Mouse (Mus musculus) CH12.LX (cell line): ENCODE measurements around the gene Spata13. TPM values are rescaled to one million over a fixed set of nuclear protein-coding genes. Genes with fewer than 3 reads are reported as not detected.

Source experiments
- DNase-seq: peaks from one replicate; pipeline ENCODE4 v3.0.0-alpha.2; 2013; ENCODE audit errors: extremely low read depth
- H3K27ac ChIP-seq: 2 replicates; pipeline ENCODE4 v1.5.1; 2012; ENCODE audit warnings: low read depth, mild to moderate bottlenecking, control low read depth, moderate library complexity; ENCODE audit not compliant: insufficient read depth
- H3K27me3 ChIP-seq: replicated peaks from 2 replicates; pipeline ENCODE3; 2012; ENCODE audit warnings: inconsistent platforms
- H3K36me3 ChIP-seq, 2 experiments: replicated peaks in 1 of 2; 2 replicates each; pipeline versions ENCODE3 to v1.6.1; 2012; ENCODE audit warnings: inconsistent platforms in 1 of 2, low read length in 1 of 2, mild to moderate bottlenecking in 1 of 2, mixed read lengths in 1 of 2, moderate library complexity in 1 of 2; ENCODE audit not compliant: control insufficient read depth in 1 of 2, insufficient read depth in 1 of 2
- H3K4me1 ChIP-seq, 2 experiments: 2 replicates each; pipeline ENCODE4 v1.6.1; 2012; ENCODE audit warnings: inconsistent platforms in 1 of 2, moderate library complexity in 1 of 2; ENCODE audit not compliant: insufficient read depth in 2 of 2, control insufficient read depth in 1 of 2
- H3K4me2 ChIP-seq: 2 replicates; pipeline ENCODE4 v1.6.1; 2012; ENCODE audit warnings: low read depth, mild to moderate bottlenecking, control low read depth; ENCODE audit not compliant: poor library complexity, insufficient read depth, severe bottlenecking
- H3K4me3 ChIP-seq, 3 experiments: fragments of 150-350 bp in 1 of 3; sonication (generic) in 1 of 3; replicated peaks in 1 of 3; 2 replicates each; pipeline versions ENCODE3 to v1.5.1; 2011 to 2012; ENCODE audit warnings: low read depth in 2 of 3, low read length in 2 of 3, mild to moderate bottlenecking in 2 of 3, moderate library complexity in 2 of 3, control low read depth in 1 of 3, improper control_type of control experiment in 1 of 3, inconsistent platforms in 1 of 3, mixed read lengths in 1 of 3; ENCODE audit not compliant: poor library complexity in 1 of 3
- H3K79me2 ChIP-seq: replicated peaks from 2 replicates; pipeline ENCODE4 v1.6.1; 2012; ENCODE audit warnings: mild to moderate bottlenecking, moderate library complexity; ENCODE audit not compliant: control insufficient read depth, poor library complexity, insufficient read depth, severe bottlenecking; ENCODE audit errors: extremely low read depth
- H3K9ac ChIP-seq: 2 replicates; pipeline ENCODE4 v1.6.1; 2012; ENCODE audit warnings: low read depth, mild to moderate bottlenecking, control low read depth, moderate library complexity; ENCODE audit not compliant: insufficient read depth
- H3K9me3 ChIP-seq: replicated peaks from 2 replicates; pipeline ENCODE3; 2012; ENCODE audit warnings: low read length, inconsistent platforms, mixed read lengths
- BHLHE40 ChIP-seq: IDR thresholded peaks from 2 replicates; pipeline ENCODE4 v1.6.1; 2011; ENCODE audit warnings: mild to moderate bottlenecking, low read depth, low read length, improper control_type of control experiment
- CHD2 ChIP-seq: IDR thresholded peaks from 2 replicates; pipeline ENCODE4 v1.6.1; 2011; ENCODE audit warnings: low read length, improper control_type of control experiment
- EP300 ChIP-seq: IDR thresholded peaks from 2 replicates; pipeline ENCODE4 v1.6.1; 2011; ENCODE audit warnings: low read length, improper control_type of control experiment
- ETS1 ChIP-seq: conservative IDR thresholded peaks from 2 replicates; pipeline ENCODE4 v1.6.1; 2012; ENCODE audit warnings: low read depth, mild to moderate bottlenecking, inconsistent platforms, low read length, improper control_type of control experiment, moderate library complexity
- HCFC1 ChIP-seq: IDR thresholded peaks from 2 replicates; pipeline ENCODE4 v1.6.1; 2012; ENCODE audit warnings: low read depth, mild to moderate bottlenecking, inconsistent platforms, low read length, improper control_type of control experiment
- IRF4 ChIP-seq: IDR thresholded peaks from 2 replicates; pipeline ENCODE4 v1.6.1; 2014; ENCODE audit warnings: low read depth, mild to moderate bottlenecking, inconsistent platforms, low read length, improper control_type of control experiment
- JUND ChIP-seq: conservative IDR thresholded peaks from 2 replicates; pipeline ENCODE4 v1.6.1; 2011; ENCODE audit warnings: low read depth, low read length, improper control_type of control experiment
- MXI1 ChIP-seq: IDR thresholded peaks from 2 replicates; pipeline ENCODE4 v1.6.1; 2011; ENCODE audit warnings: mild to moderate bottlenecking, low read depth, low read length, improper control_type of control experiment
- NELFE ChIP-seq: IDR thresholded peaks from 2 replicates; pipeline ENCODE4 v1.6.1; 2011; ENCODE audit warnings: low read depth, low read length, improper control_type of control experiment
- NRF1 ChIP-seq: IDR thresholded peaks from 2 replicates; pipeline ENCODE4 v1.6.1; 2014; ENCODE audit warnings: low read depth, mild to moderate bottlenecking, inconsistent platforms, low read length, improper control_type of control experiment, moderate library complexity
- POLR2A ChIP-seq: IDR thresholded peaks from 2 replicates; pipeline ENCODE4 v1.6.1; 2011; ENCODE audit warnings: low read depth, mild to moderate bottlenecking, improper control_type of control experiment, low read length
- RCOR1 ChIP-seq: conservative IDR thresholded peaks from 2 replicates; pipeline ENCODE4 v1.6.1; 2012; ENCODE audit warnings: low read depth, mild to moderate bottlenecking, inconsistent platforms, low read length, improper control_type of control experiment
- SIN3A ChIP-seq: IDR thresholded peaks from 2 replicates; pipeline ENCODE4 v1.6.1; 2012; ENCODE audit warnings: low read length, improper control_type of control experiment, inconsistent platforms
- TCF12 ChIP-seq: IDR thresholded peaks from 2 replicates; pipeline ENCODE4 v1.6.1; 2014; ENCODE audit warnings: low read depth, mild to moderate bottlenecking, inconsistent platforms, low read length, improper control_type of control experiment
- USF1 ChIP-seq: IDR thresholded peaks from 2 replicates; pipeline ENCODE4 v1.6.1; 2014; ENCODE audit warnings: low read depth, mild to moderate bottlenecking, inconsistent platforms, low read length, improper control_type of control experiment
- dilution Hi-C: fragments of 300-500 bp; cut with MboI; formaldehyde crosslinking; loops from 2 replicates; pipeline ENCODE4 v1.14.3; 2020; ENCODE audit warnings: low sequenced_read_pairs; ENCODE audit not compliant: extremely low pct_unique_long_range_greater_than_20kb, extremely low pct_ligation_motif_present
- in situ Hi-C: fragments of 300-500 bp; cut with MboI; formaldehyde crosslinking; loops from 3 replicates; pipeline ENCODE4 v1.14.3; 2019; ENCODE audit warnings: low sequenced_read_pairs, low pct_ligation_motif_present, low pct_unique_long_range_greater_than_20kb, mixed read lengths
- polyA plus RNA-seq: library from polyadenylated mRNA; unstranded; fragments of >175 nt; gene quantifications from 2 replicates; pipeline ENCODE4 v1.2.1, GENCODE M21; 2012; ENCODE audit warnings: low read depth; ENCODE audit not compliant: insufficient read length
- total RNA-seq, 2 experiments: library from RNA; depleted of rRNA; stranded (reverse); fragments of 300-350 nt in 1 of 2; fragments of >200 nt in 1 of 2; gene quantifications; 2 replicates each; pipeline ENCODE4 v1.2.3; 2012 to 2014

Gene Spata13
- total and polyA plus RNA-seq, 3 experiments: 11.6 to 15.9 (median 13.6) TPM

- no peak overlapping the region for H3K9ac ChIP-seq
- H3K9me3 ChIP-seq: peaks cover 4% of the 10 kb centered on the region
- peaks cover 1% of the 10 kb centered on the region for H3K27me3 ChIP-seq
- dilution Hi-C loops: no loop called here
- in situ Hi-C loops: no loop called here
- no peaks in the 10 kb centered on the region for H3K79me2 ChIP-seq
- TF ChIP-seq USF1 (no peak), JUND (no peak), NRF1 (no peak), ETS1 (no peak), EP300 (no peak), SIN3A (no peak), TCF12 (no peak), BHLHE40 (no peak), MXI1 (no peak), NELFE (no peak), HCFC1 (no peak), RCOR1 (no peak), IRF4 (no peak), CHD2 (no peak)
- TF ChIP-seq, all 38 proteins: peak for 0
- Histone ChIP-seq H3K4me1 (peaks cover 0 to 63% of the 10 kb centered on the region in 2 experiments; a peak in 2 of 4 replicates), H3K27ac (no peak overlapping the region), H3K4me2 (no peak overlapping the region), H3K4me3 (no peak overlapping the region), H3K36me3 (no peaks in the 10 kb centered on the region)
- DNase-seq: no peak
Measured at GRCm38 (mm10) chr14:60641120-60641519, 7.3 kb downstream of the Spata13 start.

DNA sequence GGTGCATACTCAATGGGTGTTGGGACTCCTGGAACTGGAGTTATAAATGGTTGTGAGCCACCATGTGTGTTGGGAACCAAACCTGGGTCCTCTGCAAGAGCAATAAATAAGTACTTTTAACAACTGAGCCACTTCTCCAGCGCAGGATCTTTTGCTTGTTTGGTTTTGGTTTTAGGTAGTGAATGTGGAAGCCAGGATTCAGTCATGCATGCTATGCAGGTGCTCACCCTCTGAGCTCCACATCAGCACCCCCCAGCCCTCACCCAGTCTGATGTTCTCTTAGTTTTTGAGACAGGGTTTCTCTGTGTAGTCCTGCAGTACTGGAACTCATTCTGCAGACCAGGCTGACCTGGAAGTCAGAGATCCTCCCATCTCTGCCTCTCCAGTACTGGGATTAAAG, 8.3 kb downstream of the Spata13 start:
- H3K27me3 ChIP-seq: no peaks in the 10 kb centered on the region
- no peaks in the 10 kb centered on the region for H3K79me2 ChIP-seq
- in situ Hi-C loops (no loop called here), dilution Hi-C loops (no loop called here)
- H3K9ac ChIP-seq: no peak overlapping the region
- peaks cover 4% of the 10 kb centered on the region for H3K9me3 ChIP-seq
- no peak overlapping the region for H3K4me3 ChIP-seq
- no peak overlapping the region for H3K4me2 ChIP-seq
- TF ChIP-seq BHLHE40 (peak; percentile 23; the same call in 1 of the 2 replicates), EP300 (0 out of 2 replicates have a peak, but pooled peaks have one; percentile 20), POLR2A (no peak)
- H3K36me3 ChIP-seq: no peaks in the 10 kb centered on the region
- H3K27ac ChIP-seq: no peak overlapping the region
- DNase-seq: peak; percentile 13
- H3K4me1 ChIP-seq: peaks cover 0 to 56% of the 10 kb centered on the region in 2 experiments; a peak in 2 of 4 replicates
